Mouse (Mus musculus): Measurements from ENCODE around the gene Pnpo. TPM values are rescaled to one million over a fixed set of nuclear protein-coding genes. Genes with fewer than 3 reads are reported as not detected.

Pnpo gene
- polyA plus RNA-seq (2012; rRNA removed; ENCODE audit: low replicate concordance): 58.4 and 64.1 TPM in 2 replicates

DNA sequence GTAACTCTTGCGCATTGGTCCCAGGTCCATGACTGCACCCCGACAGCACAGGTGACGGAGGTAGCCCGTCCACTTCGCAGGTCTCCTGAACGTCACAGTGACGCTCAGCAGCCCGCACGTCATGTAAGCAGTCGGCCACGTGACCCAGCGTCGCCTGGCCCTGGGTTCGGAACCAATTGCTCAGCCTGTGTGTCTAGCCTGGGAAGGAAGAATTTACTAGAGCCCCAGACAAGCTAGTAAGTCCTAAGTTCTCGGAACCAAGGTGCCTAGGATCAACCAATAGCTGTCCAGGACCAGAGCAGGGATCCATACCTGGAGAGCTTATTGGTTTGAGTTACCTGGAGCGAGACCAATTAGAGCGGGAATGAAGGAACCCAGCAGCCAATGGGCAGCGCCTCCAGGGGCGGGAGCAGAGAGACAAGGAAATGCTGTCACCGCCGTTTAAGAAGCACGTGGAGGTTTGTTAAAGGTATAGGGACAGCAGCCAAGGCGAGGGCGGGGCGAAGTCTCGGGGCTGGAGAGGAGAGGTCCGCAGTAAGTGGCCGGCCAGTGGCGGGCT is at the start of gene Pnpo:
Pnpo (minus strand) TSS at position 241 of the 559 bp plus-strand sequence.

GRCm38 (mm10) chr11:96982859-96983258 is 39.1 kb upstream of the Pnpo start, which contains the start of gene Sp2:
TSS of gene Sp2 (minus strand) at chr11:96982959.

GRCm38 (mm10) chr11:96928088-96928487 is 15.7 kb downstream of the Pnpo start, which contains the start of gene Prr15l:
TSS of gene Prr15l (plus strand) at chr11:96928104.

DNA sequence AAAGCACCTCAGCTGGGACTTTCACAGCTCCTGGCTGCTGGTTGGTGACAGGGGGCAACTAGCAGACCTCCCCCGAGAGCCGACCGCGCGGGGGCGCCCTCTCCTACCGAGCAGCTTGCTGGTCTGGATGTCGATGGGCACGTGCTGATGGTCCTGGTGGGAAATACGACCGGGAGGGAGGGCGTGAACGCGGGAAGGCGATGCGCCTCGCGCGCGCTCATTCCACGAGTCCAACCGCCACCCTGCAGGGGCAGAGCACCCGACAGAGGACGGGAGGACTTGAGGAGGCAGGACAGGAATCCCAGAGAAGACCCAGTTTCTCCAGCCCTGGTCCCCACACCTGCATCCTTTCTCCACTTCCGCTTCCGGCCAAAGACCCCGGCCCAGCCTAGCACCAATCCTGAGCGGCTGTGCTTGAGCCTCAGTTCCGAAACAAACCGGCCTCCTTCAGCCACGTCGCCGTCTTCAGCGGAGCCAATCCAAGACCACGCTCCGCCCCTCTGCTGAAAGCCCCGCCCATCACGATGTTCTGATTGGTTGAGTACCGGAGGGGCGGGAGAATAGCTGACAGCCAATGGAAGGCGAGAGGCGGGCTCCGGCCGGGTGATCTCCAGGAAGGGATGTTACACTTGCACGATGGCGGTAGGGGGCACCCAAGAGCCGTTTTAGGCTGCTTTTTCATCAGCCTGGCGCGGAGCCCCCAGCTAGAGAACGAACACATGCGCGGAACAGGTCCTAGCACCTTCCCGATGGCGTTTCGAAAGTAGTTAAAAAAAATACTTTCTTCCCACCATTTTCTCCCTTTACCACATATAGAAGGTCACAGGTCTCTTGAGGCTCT is 27.5 kb downstream of the Pnpo start, which contains the start of gene Cdk5rap3:
Cdk5rap3 (minus strand) TSS at position 453 of the 841 bp plus-strand sequence.

Other genes with a start within 250 kb of the Pnpo start
- 11.2 and 12.9 TPM in 2 replicates for gene Snx11, start 166.4 kb downstream of the Pnpo start, polyA plus RNA-seq (2012; rRNA removed; ENCODE audit: low replicate concordance)
- 13.6 and 30.0 TPM in 2 replicates for gene Cbx1, start 154.9 kb downstream of the Pnpo start, polyA plus RNA-seq (2012; rRNA removed; ENCODE audit: low replicate concordance)
- gene Nfe2l1, start 114.0 kb downstream of the Pnpo start, polyA plus RNA-seq (2012; rRNA removed; ENCODE audit: low replicate concordance): 90.9 and 94.9 TPM in 2 replicates
- 15.0 and 21.7 TPM in 2 replicates for gene Copz2, start 94.1 kb downstream of the Pnpo start, polyA plus RNA-seq (2012; rRNA removed; ENCODE audit: low replicate concordance)
- 26.8 and 31.3 TPM in 2 replicates for gene Cdk5rap3, start 27.5 kb downstream of the Pnpo start, polyA plus RNA-seq (2012; rRNA removed; ENCODE audit: low replicate concordance)
- gene Prr15l, start 15.9 kb downstream of the Pnpo start, polyA plus RNA-seq (2012; rRNA removed; ENCODE audit: low replicate concordance): 171 and 324 TPM in 2 replicates
- gene Sp2, start 39.0 kb upstream of the Pnpo start, polyA plus RNA-seq (2012; rRNA removed; ENCODE audit: low replicate concordance): 12.0 and 15.1 TPM in 2 replicates
- gene Sp6, start 69.4 kb upstream of the Pnpo start, polyA plus RNA-seq (2012; rRNA removed; ENCODE audit: low replicate concordance): 0.13 and 0.56 TPM in 2 replicates
- gene Scrn2, start 86.0 kb upstream of the Pnpo start, polyA plus RNA-seq (2012; rRNA removed; ENCODE audit: low replicate concordance): 42.2 and 72.9 TPM in 2 replicates
- 0.20 TPM in 1 of 2 replicates, not detected in the other for gene Lrrc46, start 97.4 kb upstream of the Pnpo start, polyA plus RNA-seq (2012; rRNA removed; ENCODE audit: low replicate concordance)
- gene Mrpl10, start 97.6 kb upstream of the Pnpo start, polyA plus RNA-seq (2012; rRNA removed; ENCODE audit: low replicate concordance): 68.7 and 98.1 TPM in 2 replicates
- gene Osbpl7, start 106.6 kb upstream of the Pnpo start, polyA plus RNA-seq (2012; rRNA removed; ENCODE audit: low replicate concordance): 21.8 and 23.0 TPM in 2 replicates
- 0.54 and 2.3 TPM in 2 replicates for gene Tbx21, start 171.3 kb upstream of the Pnpo start, polyA plus RNA-seq (2012; rRNA removed; ENCODE audit: low replicate concordance)
- gene Tbkbp1, start 207.5 kb upstream of the Pnpo start, polyA plus RNA-seq (2012; rRNA removed; ENCODE audit: low replicate concordance): 8.4 and 14.9 TPM in 2 replicates
- gene Kpnb1, start 243.9 kb upstream of the Pnpo start, polyA plus RNA-seq (2012; rRNA removed; ENCODE audit: low replicate concordance): 4.6 and 7.9 TPM in 2 replicates

Measured in duodenum, adult 2 months (tissue).